Mouse (Mus musculus) forebrain, embryonic 10.5 days (tissue): ENCODE results near the gene Tsga10. TPM values are rescaled to one million over a fixed set of nuclear protein-coding genes. Genes with fewer than 3 reads are reported as not detected.
A peak's percentile ranks its signal among the peaks of the same experiment; 100 is the strongest.

ENCODE experiments used
- DNase-seq: peaks from one replicate; pipeline ENCODE4 v3.0.0-alpha.2; 2017; ENCODE audit warnings: low spot score; ENCODE audit errors: extremely low spot score
- H3K27ac ChIP-seq: fragments of 300-500 bp; sonication (generic); 2 replicates; pipeline ENCODE4 v1.5.1; 2016; ENCODE audit warnings: mild to moderate bottlenecking
- H3K27me3 ChIP-seq: fragments of 300-500 bp; sonication (generic); 2 replicates; pipeline ENCODE4 v1.6.1; 2016; ENCODE audit warnings: mild to moderate bottlenecking; ENCODE audit not compliant: poor library complexity, severe bottlenecking
- H3K36me3 ChIP-seq: fragments of 300-500 bp; sonication (generic); replicated peaks from 2 replicates; pipeline ENCODE4 v1.6.1; 2016; ENCODE audit warnings: mild to moderate bottlenecking, moderate library complexity
- H3K4me1 ChIP-seq: fragments of 300-500 bp; sonication (generic); 2 replicates; pipeline ENCODE4 v1.6.1; 2016
- H3K4me3 ChIP-seq: fragments of 300-500 bp; sonication (generic); 2 replicates; pipeline ENCODE4 v1.5.1; 2016; ENCODE audit warnings: mild to moderate bottlenecking, moderate library complexity
- H3K9me3 ChIP-seq: fragments of 300-500 bp; sonication (generic); 2 replicates; pipeline ENCODE4 v1.6.1; 2016; ENCODE audit warnings: mild to moderate bottlenecking, moderate library complexity
- WGBS: fragments of 180-500 bp; shearing (Covaris S2); methylation state at CpG from one replicate; pipeline ENCODE4 v1.1.7; 2016; 5-methylcytosine and 5-hydroxymethylcytosine counted together
- polyA plus RNA-seq: library from polyadenylated mRNA; unstranded; fragments of >200 nt; fragmentation: Nextera tagmentation; extraction: Ambion mirVana; gene quantifications from 2 replicates; pipeline ENCODE4 v1.2.1, GENCODE M21; 2016

Tsga10 gene
- polyA plus RNA-seq: 8.6 and 10.4 TPM in 2 replicates

DNA sequence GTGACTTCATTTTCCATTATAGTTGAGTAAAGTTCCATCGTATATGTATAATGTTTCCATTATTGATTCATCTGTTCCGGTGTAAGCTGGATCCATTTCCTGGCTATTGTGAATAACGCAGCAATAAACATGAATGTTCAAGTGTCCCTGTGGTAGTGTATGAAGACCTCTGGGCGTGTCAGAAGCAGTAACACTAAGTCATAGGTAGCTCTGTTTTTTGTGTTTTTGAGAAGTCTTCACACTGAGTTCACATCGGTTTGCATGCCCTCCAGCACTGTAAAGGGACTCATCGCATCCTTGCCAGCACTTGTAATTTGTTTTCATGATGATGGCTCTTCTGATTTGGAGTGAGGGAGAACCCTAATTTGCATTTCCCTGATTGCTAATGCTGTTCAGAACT lies at the start of gene Tsga10:
TSS of gene Tsga10 (minus strand) at position 144 of the 400 bp plus-strand sequence.
- WGBS: 89% methylated on average over 6 of the region's 6 CpGs
- peak within 1 kb of the TSS; percentile 70 for H3K4me3 ChIP-seq
- no peak for DNase-seq
- peak within 1 kb of the TSS; percentile 91 for H3K27ac ChIP-seq
- peaks cover 6% of the 10 kb centered on the region; the same call in 1 of the 2 replicates for H3K27me3 ChIP-seq
- peaks cover 22% of the 10 kb centered on the region for H3K4me1 ChIP-seq
- no peaks in the 10 kb centered on the region for H3K9me3 ChIP-seq
- H3K36me3 ChIP-seq: no peaks in the 10 kb centered on the region

DNA sequence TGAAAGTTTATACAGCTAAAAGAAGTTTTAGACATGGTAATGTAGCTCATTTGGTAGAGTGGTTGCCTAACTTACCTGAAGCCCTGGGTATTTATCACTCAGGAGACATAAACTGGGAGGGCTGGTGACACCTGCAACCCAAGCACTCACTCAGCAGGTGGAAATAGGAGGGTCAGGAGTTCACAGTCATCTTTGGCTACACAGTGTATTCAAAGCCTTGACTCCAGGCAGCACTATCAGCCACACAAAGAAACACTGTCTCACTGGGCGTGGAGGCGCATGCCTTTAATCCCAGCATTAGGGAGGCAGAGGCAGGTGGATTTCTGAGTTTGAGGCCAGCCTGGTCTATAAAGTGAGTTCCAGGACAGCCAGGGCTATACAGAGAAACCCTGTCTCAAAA lies 46.5 kb upstream of the Tsga10 start:
- 79% methylated on average over 2 of the region's 2 CpGs for WGBS
- no peaks in the 10 kb centered on the region for H3K27me3 ChIP-seq
- no peaks in the 10 kb centered on the region for H3K9me3 ChIP-seq
- no peak overlapping the region for H3K4me3 ChIP-seq
- no peaks in the 10 kb centered on the region for H3K4me1 ChIP-seq
- no peaks in the 10 kb centered on the region for H3K36me3 ChIP-seq
- DNase-seq: no peak
- H3K27ac ChIP-seq: no peak overlapping the region

GRCm38 (mm10) chr1:37903178-37903577 lies 36.9 kb upstream of the Tsga10 start:
- Histone ChIP-seq H3K4me1 (no peaks in the 10 kb centered on the region), H3K9me3 (no peaks in the 10 kb centered on the region), H3K36me3 (peaks cover 26% of the 10 kb centered on the region), H3K27me3 (no peaks in the 10 kb centered on the region), H3K4me3 (no peak overlapping the region), H3K27ac (no peak overlapping the region)
- no peak for DNase-seq
- 39% methylated on average over 6 of the region's 6 CpGs for WGBS

- H3K4me3 ChIP-seq: no peak overlapping the region
- H3K4me1 ChIP-seq: no peaks in the 10 kb centered on the region
- H3K36me3 ChIP-seq: peaks cover 55% of the 10 kb centered on the region
- DNase-seq: no peak
- H3K27ac ChIP-seq: no peak overlapping the region
- no peaks in the 10 kb centered on the region for H3K9me3 ChIP-seq
- WGBS: 60% methylated on average over 6 of the region's 6 CpGs
- no peaks in the 10 kb centered on the region for H3K27me3 ChIP-seq
These were observed 34.1 kb upstream of the Tsga10 start for GRCm38 (mm10) chr1:37900288-37900687.

- 80% methylated on average over 4 of the region's 4 CpGs for WGBS
- no peak overlapping the region for H3K4me3 ChIP-seq
- H3K27ac ChIP-seq: no peak overlapping the region
- H3K9me3 ChIP-seq: no peaks in the 10 kb centered on the region
- no peaks in the 10 kb centered on the region for H3K4me1 ChIP-seq
- DNase-seq: no peak
- no peaks in the 10 kb centered on the region for H3K27me3 ChIP-seq
- H3K36me3 ChIP-seq: peaks cover 59% of the 10 kb centered on the region
These were observed 33.6 kb upstream of the Tsga10 start for GRCm38 (mm10) chr1:37899816-37900215.

DNA sequence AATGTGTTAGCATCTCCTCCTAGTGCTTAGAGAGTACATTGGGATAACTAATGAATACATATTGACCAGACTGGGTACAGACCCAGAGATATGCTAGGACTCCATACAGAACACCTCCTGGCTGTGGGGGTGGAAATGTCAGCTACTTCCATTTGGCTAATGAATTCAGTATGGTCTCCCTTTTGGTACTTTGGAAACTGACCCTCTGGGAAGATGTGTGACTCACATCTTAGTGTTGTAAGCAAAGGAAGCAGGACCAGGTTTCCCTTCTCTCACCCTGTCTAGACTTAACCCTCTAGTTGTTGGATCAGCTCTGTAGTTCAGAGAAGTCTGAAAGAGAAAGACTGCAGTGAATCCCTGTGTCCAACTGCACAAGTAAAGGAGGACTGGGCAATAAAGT lies 28.4 kb upstream of the Tsga10 start:
- DNase-seq: no peak
- H3K27ac ChIP-seq: no peak overlapping the region
- no peak overlapping the region for H3K4me3 ChIP-seq
- H3K27me3 ChIP-seq: no peaks in the 10 kb centered on the region
- no peaks in the 10 kb centered on the region for H3K9me3 ChIP-seq
- peaks cover 59% of the 10 kb centered on the region for H3K36me3 ChIP-seq
- H3K4me1 ChIP-seq: peaks cover 14% of the 10 kb centered on the region

DNA sequence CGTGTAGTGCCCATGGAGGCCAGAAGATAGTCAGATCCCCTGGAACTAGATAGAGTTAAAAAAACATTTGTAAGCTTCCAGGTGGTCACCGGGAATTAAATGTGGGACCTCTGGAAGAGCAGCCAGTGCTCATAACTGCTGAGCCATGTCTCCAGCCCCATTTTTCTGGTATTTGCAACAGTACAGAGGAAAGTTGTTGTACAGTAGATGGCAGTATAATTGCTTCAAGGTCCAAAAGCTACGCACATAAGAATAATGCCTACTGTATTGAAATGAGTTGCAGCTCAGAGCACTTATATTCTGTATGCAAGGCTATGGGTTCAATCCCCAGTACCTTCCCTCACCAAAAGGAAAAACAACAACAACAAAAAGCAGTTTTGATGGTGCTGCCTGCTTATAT lies 25.2 kb upstream of the Tsga10 start:
- 83% methylated on average over 3 of the region's 3 CpGs for WGBS
- H3K36me3 ChIP-seq: peaks cover 27% of the 10 kb centered on the region
- no peaks in the 10 kb centered on the region for H3K9me3 ChIP-seq
- peak overlapping the region; percentile 74 for H3K4me3 ChIP-seq
- H3K27ac ChIP-seq: no peak overlapping the region
- no peaks in the 10 kb centered on the region for H3K27me3 ChIP-seq
- H3K4me1 ChIP-seq: peaks cover 20% of the 10 kb centered on the region
- DNase-seq: no peak

DNA sequence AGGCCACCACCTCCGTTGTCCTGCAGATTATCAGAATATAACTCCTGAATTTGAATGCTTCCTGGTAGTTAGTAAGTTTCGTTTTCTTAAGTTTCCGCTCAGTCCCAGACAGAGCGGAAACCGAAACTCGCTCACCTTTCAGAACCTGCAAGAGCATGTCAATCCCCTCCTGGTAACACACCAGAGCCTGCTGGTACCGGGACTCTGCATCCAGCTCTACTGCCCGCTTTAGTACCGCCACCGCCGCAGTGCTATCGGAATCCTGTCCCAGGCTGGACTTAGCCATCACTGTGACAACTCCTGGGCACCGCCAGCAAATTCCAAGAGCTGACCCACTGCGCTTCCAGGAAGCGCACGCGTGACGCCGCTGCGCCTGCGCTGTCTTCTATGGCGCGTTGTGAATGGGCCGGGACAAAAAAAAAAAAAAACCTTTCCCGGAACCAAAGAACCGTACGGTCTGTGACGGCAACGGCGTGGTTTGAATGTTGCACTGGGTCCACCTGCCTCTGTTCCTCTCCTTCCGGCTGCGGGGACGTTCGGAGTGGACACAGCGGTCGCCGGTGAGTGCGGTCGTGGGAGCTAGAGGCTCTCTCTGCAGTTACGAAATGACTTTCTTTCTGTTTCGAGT lies 23.9 kb upstream of the Tsga10 start, which contains the start of the genes Mitd1 and Mrpl30:
TSS of gene Mitd1 (minus strand) at position 387 of the 628 bp plus-strand sequence.
TSS of gene Mrpl30 (plus strand) at position 453 of the 628 bp plus-strand sequence.
- Histone ChIP-seq H3K27me3 (no peaks in the 10 kb centered on the region), H3K4me3 (peak within 1 kb of the TSS; percentile 74), H3K9me3 (no peaks in the 10 kb centered on the region), H3K27ac (peak within 1 kb of the TSS; percentile 86), H3K36me3 (peaks cover 15% of the 10 kb centered on the region), H3K4me1 (peaks cover 20% of the 10 kb centered on the region)
- under 1% methylated on average over 41 of the region's 41 CpGs for WGBS
- DNase-seq: peak; percentile 89

- Histone ChIP-seq H3K27ac (no peak overlapping the region), H3K36me3 (peaks cover 15% of the 10 kb centered on the region), H3K4me1 (peaks cover 20% of the 10 kb centered on the region), H3K9me3 (no peaks in the 10 kb centered on the region), H3K4me3 (peak overlapping the region; percentile 74), H3K27me3 (no peaks in the 10 kb centered on the region)
- 79% methylated on average over 7 of the region's 7 CpGs for WGBS
- no peak for DNase-seq
These were observed 23.0 kb upstream of the Tsga10 start for GRCm38 (mm10) chr1:37889206-37889605.

DNA sequence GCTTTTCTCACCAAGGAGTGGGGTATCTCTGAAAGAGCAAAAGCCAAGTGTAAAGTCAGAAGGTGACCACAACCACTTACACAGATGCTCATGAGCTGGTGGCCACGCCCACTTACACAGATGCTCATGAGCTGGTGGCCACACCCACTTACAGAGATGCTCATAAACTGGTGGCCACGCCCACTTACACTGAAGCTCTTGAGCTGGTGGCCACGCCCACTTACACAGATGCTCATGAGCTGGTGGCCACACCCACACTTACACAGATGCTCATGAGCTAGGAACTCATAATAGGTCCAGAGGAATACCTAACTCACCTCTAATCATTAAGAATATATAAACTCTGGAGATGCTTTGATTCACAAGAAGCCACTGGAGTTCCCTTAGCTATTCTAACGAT lies 18.2 kb upstream of the Tsga10 start:
- Histone ChIP-seq H3K27ac (no peak overlapping the region), H3K9me3 (no peaks in the 10 kb centered on the region), H3K4me3 (no peak overlapping the region), H3K27me3 (no peaks in the 10 kb centered on the region), H3K4me1 (peaks cover 5% of the 10 kb centered on the region), H3K36me3 (peaks cover 51% of the 10 kb centered on the region)
- DNase-seq: no peak
- 81% methylated on average over 4 of the region's 4 CpGs for WGBS

GRCm38 (mm10) chr1:37883411-37883810 lies 17.2 kb upstream of the Tsga10 start:
- Histone ChIP-seq H3K4me3 (no peak overlapping the region), H3K9me3 (no peaks in the 10 kb centered on the region), H3K36me3 (peaks cover 62% of the 10 kb centered on the region), H3K4me1 (no peaks in the 10 kb centered on the region), H3K27ac (no peak overlapping the region), H3K27me3 (no peaks in the 10 kb centered on the region)
- 93% methylated on average over 4 of the region's 4 CpGs for WGBS
- no peak for DNase-seq

- Histone ChIP-seq H3K36me3 (peaks cover 83% of the 10 kb centered on the region), H3K9me3 (peaks cover 9% of the 10 kb centered on the region; the same call in 1 of the 2 replicates), H3K4me1 (peaks cover 4% of the 10 kb centered on the region), H3K27me3 (no peaks in the 10 kb centered on the region), H3K27ac (no peak overlapping the region), H3K4me3 (no peak overlapping the region)
- WGBS: 96% methylated on average over 13 of the region's 13 CpGs
- no peak for DNase-seq
These were observed 11.7 kb upstream of the Tsga10 start for GRCm38 (mm10) chr1:37877736-37878460.

GRCm38 (mm10) chr1:37873157-37873556 lies 6.9 kb upstream of the Tsga10 start:
- H3K36me3 ChIP-seq: peaks cover 40% of the 10 kb centered on the region
- peak overlapping the region; percentile 64 for H3K4me3 ChIP-seq
- no peak for DNase-seq
- H3K27me3 ChIP-seq: peaks cover 6% of the 10 kb centered on the region; the same call in 1 of the 2 replicates
- WGBS: 90% methylated on average over 4 of the region's 4 CpGs
- no peak overlapping the region for H3K27ac ChIP-seq
- peaks cover 15% of the 10 kb centered on the region for H3K4me1 ChIP-seq
- peaks cover 9% of the 10 kb centered on the region; the same call in 1 of the 2 replicates for H3K9me3 ChIP-seq
